Mouse (Mus musculus): Measurements from ENCODE around the gene Wdr17. TPM values are rescaled to one million over a fixed set of nuclear protein-coding genes. Genes with fewer than 3 reads are reported as not detected.
A peak's percentile ranks its signal among the peaks of the same experiment; 100 is the strongest.
"Not testable (repeated sequence)": the region's sequence is repeated elsewhere in the genome, so short reads cannot be mapped to it uniquely, and the experiment has no call there.

The Wdr17 gene
- total RNA-seq, 2 experiments from 2014 or later: not detected

GRCm38 (mm10) chr8:54791858-54792698 lies 94.9 kb downstream of the Wdr17 start:
- no peak for DNase-seq

GRCm38 (mm10) chr8:54780134-54780942 lies 106.6 kb downstream of the Wdr17 start:
- DNase-seq: peak; percentile 66

GRCm38 (mm10) chr8:54779317-54780133 lies 107.5 kb downstream of the Wdr17 start:
- peak; percentile 43 for DNase-seq

GRCm38 (mm10) chr8:54777012-54777411 lies 110.0 kb downstream of the Wdr17 start:
- DNase-seq: no peak

- DNase-seq: no peak
These were observed 110.7 kb downstream of the Wdr17 start for GRCm38 (mm10) chr8:54776241-54776640.

- DNase-seq: no peak
These were observed 129.3 kb downstream of the Wdr17 start for GRCm38 (mm10) chr8:54757646-54758045.

GRCm38 (mm10) chr8:54736660-54737312 lies 150.2 kb downstream of the Wdr17 start:
- no peak for DNase-seq

GRCm38 (mm10) chr8:54724668-54725035 lies 162.3 kb downstream of the Wdr17 start:
- no peak for DNase-seq

GRCm38 (mm10) chr8:54723976-54724667 lies 162.9 kb downstream of the Wdr17 start:
- peak; percentile 84 for DNase-seq

- DNase-seq: no peak
These were observed 168.5 kb downstream of the Wdr17 start for GRCm38 (mm10) chr8:54718515-54718914.

GRCm38 (mm10) chr8:54705743-54706142 lies 181.2 kb downstream of the Wdr17 start:
- DNase-seq: peak; percentile 4

- no peak for DNase-seq
These were observed 215.2 kb downstream of the Wdr17 start for GRCm38 (mm10) chr8:54671806-54672205.

- DNase-seq: no peak
These were observed 219.2 kb downstream of the Wdr17 start for GRCm38 (mm10) chr8:54667756-54668155.

- peak; percentile 64 for DNase-seq
These were observed 226.3 kb downstream of the Wdr17 start for GRCm38 (mm10) chr8:54660675-54661074.

GRCm38 (mm10) chr8:54659703-54660102 lies 227.3 kb downstream of the Wdr17 start:
- DNase-seq: no peak

GRCm38 (mm10) chr8:54638634-54639033 lies 248.3 kb downstream of the Wdr17 start:
- DNase-seq: no peak

- DNase-seq: not testable (repeated sequence)
These were observed 270.3 kb downstream of the Wdr17 start for GRCm38 (mm10) chr8:54616710-54617109.

- DNase-seq: peak; percentile 28
These were observed 276.7 kb downstream of the Wdr17 start for GRCm38 (mm10) chr8:54610238-54610637.

- DNase-seq: peak; percentile 19
These were observed 277.6 kb downstream of the Wdr17 start for GRCm38 (mm10) chr8:54609336-54609735.

- DNase-seq: no peak
These were observed 283.5 kb downstream of the Wdr17 start for GRCm38 (mm10) chr8:54603440-54603839.

GRCm38 (mm10) chr8:54600671-54601251 lies 286.2 kb downstream of the Wdr17 start, which contains the start of gene Spata4:
Gene Spata4 (plus strand): TSS chr8:54600781.
- DNase-seq: peak; percentile 55
